Mouse (Mus musculus) bone marrow macrophage, adult 2 months (primary cell): ENCODE measurements around the gene Rev3l. TPM values are rescaled to one million over a fixed set of nuclear protein-coding genes. Genes with fewer than 3 reads are reported as not detected.
"Not testable (repeated sequence)": the region's sequence is repeated elsewhere in the genome, so short reads cannot be mapped to it uniquely, and the experiment has no call there.

Experiments used
- H3K27ac ChIP-seq: 2 replicates; pipeline ENCODE4 v1.5.1; 2012; ENCODE audit warnings: low read depth, low read length; ENCODE audit not compliant: insufficient read depth
- H3K4me1 ChIP-seq: 2 replicates; pipeline ENCODE4 v1.6.1; 2012; ENCODE audit warnings: low read length; ENCODE audit not compliant: control insufficient read depth, insufficient read depth
- H3K4me3 ChIP-seq: 2 replicates; pipeline ENCODE4 v1.5.1; 2012; ENCODE audit warnings: mild to moderate bottlenecking, low read length, moderate library complexity; ENCODE audit not compliant: insufficient read depth
- CTCF ChIP-seq: IDR thresholded peaks from 2 replicates; pipeline ENCODE4 v1.5.1; 2012; ENCODE audit warnings: low read depth, mild to moderate bottlenecking, low read length, moderate library complexity
- POLR2A ChIP-seq: IDR thresholded peaks from 2 replicates; pipeline ENCODE4 v1.6.1; 2012; ENCODE audit warnings: mild to moderate bottlenecking, low read depth, low read length, borderline replicate concordance
- polyA plus RNA-seq: library from polyadenylated mRNA; stranded (reverse); fragments of >200 nt; gene quantifications from 2 replicates; pipeline ENCODE4 v1.2.4, GENCODE M21; 2012; ENCODE audit not compliant: missing spikeins, insufficient read depth, insufficient read length

Gene Rev3l
- polyA plus RNA-seq, 1 experiment, result 11.7 TPM

DNA sequence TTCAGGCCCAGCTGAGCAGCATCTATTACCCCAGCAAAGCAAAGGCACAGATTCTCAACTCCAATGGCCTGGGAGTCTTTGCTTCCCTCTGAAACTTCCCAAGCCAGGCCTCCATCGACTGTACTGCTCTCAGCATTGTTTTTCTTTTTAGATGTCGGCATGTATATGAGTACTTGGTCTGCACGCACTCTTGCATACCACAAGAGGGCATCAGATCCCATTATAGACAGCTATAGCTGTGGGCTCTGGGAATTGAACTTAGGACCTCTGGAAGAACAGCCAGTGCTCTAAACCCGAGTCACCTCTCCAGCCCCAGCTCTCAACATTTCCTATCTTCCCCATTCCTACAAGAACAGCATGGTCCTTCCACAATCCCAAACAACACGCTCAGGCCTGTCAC, 164.6 kb downstream of the Rev3l start:
- Histone ChIP-seq H3K4me1 (peaks cover 16% of the 10 kb centered on the region), H3K27ac (no peak overlapping the region), H3K4me3 (no peak overlapping the region)
- TF ChIP-seq POLR2A (no peak), CTCF (no peak)

DNA sequence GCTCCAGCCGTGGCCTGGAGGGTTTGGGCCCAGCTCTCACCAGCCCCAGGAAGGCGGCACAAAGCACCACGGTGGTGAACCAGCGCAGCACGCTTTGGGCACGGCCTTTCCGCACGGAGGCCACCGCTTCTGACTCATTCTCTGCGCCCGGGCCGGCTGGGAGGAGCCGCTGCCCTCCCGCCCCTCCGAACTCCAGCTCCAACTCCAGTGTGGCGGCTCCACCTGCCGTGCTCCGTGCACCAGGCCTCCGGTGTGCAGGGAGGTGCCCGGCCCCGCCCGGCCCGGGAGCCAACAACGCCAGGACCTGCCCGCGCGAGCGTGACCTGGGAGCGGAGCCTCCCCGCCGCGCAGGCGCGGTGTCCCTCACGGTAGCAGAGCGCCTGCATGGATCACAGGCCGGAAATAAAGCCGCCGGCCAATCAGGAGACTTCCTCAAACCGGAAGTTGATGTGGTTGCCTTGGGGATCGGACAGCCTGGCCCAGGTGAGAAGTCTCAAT, 167.0 kb downstream of the Rev3l start, which contains the start of gene Mfsd4b4:
Mfsd4b4 (minus strand) TSS at position 365 of the 498 bp plus-strand sequence.
- peak within 1 kb of the TSS; percentile 52 for H3K27ac ChIP-seq
- peak; percentile 63; the same call in 1 of the 2 replicates for TF ChIP-seq POLR2A
- TF ChIP-seq CTCF, result no peak

GRCm38 (mm10) chr10:39904191-39904590, 172.3 kb downstream of the Rev3l start:
- TF ChIP-seq CTCF (no peak), POLR2A (no peak)
- Histone ChIP-seq H3K4me1 (peaks cover 4% of the 10 kb centered on the region; the same call in 1 of the 2 replicates), H3K4me3 (no peak overlapping the region), H3K27ac (no peak overlapping the region)

More for the DNA sequence above, 167.0 kb downstream of the Rev3l start, which contains the start of gene Mfsd4b4:
- peaks cover 10% of the 10 kb centered on the region for H3K4me1 ChIP-seq
- peak within 1 kb of the TSS; percentile 96 for H3K4me3 ChIP-seq

- no peak overlapping the region for H3K27ac ChIP-seq
- no peaks in the 10 kb centered on the region for H3K4me1 ChIP-seq
- no peak overlapping the region for H3K4me3 ChIP-seq
- TF ChIP-seq CTCF, result no peak
- TF ChIP-seq POLR2A, result no peak
Observed at GRCm38 (mm10) chr10:39906799-39907658, 175.1 kb downstream of the Rev3l start.

DNA sequence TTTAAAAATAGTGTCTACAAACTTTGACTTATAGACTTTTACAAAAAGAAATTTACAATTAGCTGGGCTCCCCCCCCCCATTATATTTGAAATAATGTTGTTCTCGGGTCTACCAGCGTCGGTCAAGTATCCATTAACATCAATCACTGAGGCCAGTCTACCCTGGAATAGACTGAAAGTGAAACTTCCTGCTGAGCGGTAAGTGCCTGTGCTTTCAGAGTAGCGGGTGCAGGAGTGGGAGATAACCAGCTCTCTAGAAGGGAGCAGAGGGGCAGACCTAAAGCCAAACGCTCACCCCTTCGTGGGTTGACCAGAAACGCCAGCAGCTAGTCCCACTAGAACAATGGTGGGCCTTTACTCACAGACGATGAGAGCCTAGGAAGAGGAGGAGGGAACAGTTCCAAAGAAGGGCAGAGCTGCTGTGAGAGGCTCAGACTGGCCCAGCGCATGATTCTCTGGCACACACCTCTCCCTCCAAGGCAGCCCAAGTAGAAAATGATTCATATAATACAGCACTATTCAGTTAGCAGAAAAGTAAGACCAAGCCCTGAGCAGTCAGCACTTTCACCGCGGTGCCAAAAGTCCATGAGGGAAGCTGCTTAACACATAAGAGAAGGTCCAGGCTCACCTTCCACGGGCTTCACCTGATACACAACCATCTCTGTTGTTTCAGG, 177.0 kb downstream of the Rev3l start:
- TF ChIP-seq CTCF (no peak), POLR2A (no peak)
- H3K27ac ChIP-seq, result no peak overlapping the region
- H3K4me3 ChIP-seq, result peak overlapping the region; percentile 52
- peaks cover 3% of the 10 kb centered on the region; the same call in 1 of the 2 replicates for H3K4me1 ChIP-seq

- peaks cover 12% of the 10 kb centered on the region for H3K4me1 ChIP-seq
- H3K4me3 ChIP-seq, result no peak overlapping the region
- TF ChIP-seq CTCF (no peak), POLR2A (no peak)
- no peak overlapping the region for H3K27ac ChIP-seq
Observed at GRCm38 (mm10) chr10:39912616-39913015, 180.7 kb downstream of the Rev3l start.

DNA sequence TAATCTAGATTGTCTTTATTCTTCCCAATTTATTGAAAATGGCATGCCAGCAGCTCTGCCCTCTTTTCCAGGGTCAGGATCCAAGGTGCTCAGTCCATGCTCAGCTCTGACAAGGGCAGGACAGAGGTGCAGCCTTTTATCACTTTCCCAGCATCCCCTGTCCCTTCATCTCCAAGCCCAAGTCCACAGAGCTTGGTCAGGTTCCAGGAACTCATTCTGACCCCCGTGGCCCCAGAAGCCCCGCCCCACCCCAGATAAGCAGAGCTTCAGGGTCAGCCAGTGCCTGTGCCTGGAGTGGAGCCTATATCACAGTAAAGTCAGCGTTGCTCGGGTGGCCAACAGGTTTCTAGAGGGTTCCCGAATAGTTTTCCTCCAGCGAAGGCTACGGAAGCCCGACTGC, 192.6 kb downstream of the Rev3l start:
- H3K4me1 ChIP-seq, H3K4me3 ChIP-seq, H3K27ac ChIP-seq: not testable (repeated sequence)

Other genes starting within 250 kb of the Rev3l start
- 8.8 and 11.0 TPM in 2 replicates for gene Traf3ip2, start 119.2 kb upstream of the Rev3l start, polyA plus RNA-seq
- gene Mfsd4b4, start 167.1 kb downstream of the Rev3l start, polyA plus RNA-seq, result 6.8 and 8.2 TPM in 2 replicates
- gene Mfsd4b2, start 194.8 kb downstream of the Rev3l start, polyA plus RNA-seq, result not detected in 2 replicates
- gene Mfsd4b3, start 228.0 kb downstream of the Rev3l start, polyA plus RNA-seq, result 1.4 TPM in 2 replicates